Mouse (Mus musculus): ENCODE results near the gene Thrb.

- TF ChIP-seq CTCF (IDR thresholded peaks at IDR 0.05; ENCODE audit: borderline replicate concordance, insufficient read depth, low read depth, low read length) (no peak), POLR2A (IDR thresholded peaks at IDR 0.05; ENCODE audit: borderline replicate concordance, insufficient read depth, low read length) (no peak)
Observed at GRCm38 (mm10) chr14:17719494-17719893, 59.4 kb downstream of the Thrb start.
